Mouse (Mus musculus) cerebellum, adult 11-12 months (tissue): Measurements from ENCODE around the gene Gm49394.
A peak's percentile ranks its signal among the peaks of the same experiment; 100 is the strongest.

Experiments
- DNase-seq: peaks from one replicate; pipeline ENCODE4 v3.0.0; 2022

Gene Gm49394

DNA sequence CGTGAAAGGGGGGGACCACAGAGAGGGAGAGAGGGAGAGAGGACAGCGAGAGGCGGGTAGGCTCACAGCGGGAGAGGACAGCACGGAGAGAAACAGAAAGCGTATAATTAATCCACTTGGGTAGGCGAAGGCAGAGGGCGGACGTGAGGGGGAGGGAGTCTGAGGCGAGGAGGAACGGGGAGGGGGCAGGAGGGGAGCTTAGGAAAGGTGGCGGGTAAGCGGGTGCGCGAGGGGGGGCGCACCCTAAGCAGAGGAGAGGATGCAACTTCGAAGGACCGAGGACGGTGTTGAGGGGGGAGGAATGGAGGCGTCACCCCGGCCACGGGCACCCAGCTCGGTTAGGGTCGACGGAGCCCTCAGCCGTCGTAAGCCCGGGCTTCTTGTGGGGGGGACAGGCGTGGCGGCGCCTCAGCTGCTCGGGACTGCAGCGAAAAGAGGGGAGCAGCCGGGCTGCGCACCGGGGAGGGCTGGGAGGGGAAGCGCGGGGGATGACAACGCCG lies 11.0 kb downstream of the Gm49394 start:
- no peak for DNase-seq

DNA sequence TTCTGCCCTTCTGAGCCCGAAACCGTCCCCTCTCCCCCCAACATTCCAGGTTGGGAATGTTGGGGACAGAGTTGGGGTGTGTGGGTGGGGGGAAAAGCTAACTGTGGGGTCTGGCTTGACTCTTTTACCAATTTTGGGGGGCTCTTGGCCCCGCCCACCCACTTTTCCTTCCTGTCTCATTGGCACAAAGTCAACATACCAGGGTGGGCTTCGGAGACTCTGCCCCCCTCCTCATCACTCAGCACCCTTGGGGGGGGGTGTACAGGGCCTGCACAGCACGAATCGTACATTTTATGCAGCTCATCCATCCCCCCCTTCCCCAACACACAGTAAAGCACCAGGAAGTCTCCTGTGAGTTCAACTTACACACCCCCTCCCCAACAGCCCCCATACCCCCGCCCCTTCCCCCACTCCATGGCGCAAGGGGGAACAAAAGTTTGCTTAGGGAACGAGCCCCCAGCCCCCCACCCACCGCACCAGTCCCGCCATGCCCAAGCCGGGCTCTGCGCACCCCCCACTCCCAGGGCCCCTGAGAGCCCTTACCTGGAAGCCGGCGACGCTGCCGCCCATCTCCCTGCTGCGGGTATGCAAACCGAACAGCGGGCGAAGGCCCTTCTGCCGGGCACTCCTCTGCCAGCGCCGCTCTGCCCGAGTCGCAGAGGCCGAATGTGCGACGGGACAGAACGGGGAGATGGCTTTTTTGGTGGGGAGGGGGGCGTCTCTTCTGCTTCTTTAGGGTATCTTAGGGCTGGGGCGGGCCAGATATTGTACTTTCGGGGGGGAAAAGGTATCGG lies 11.7 kb downstream of the Gm49394 start:
- no peak for DNase-seq

DNA sequence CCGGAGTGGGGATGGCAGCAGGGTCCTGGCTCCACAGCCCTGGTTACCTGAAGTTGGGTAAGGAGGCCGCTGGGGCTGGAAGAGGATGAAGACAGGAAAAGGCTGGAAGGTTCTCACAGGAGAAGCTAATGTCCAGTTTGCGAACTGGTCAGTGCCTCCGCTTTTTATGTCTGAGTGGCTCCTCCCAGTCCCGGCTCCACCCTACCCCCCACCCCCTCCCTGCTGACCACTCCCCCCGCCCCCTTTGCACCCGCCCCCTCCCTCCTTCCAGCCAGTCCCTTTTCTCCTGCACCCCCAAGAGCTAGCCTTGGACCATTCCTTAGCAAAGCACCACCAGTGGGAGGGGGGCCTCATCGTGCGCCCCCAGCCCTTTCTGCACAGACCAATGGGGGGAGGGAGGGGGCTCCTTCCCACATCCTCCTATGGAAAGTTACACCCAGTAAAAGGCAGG lies 12.4 kb downstream of the Gm49394 start:
- DNase-seq: no peak

DNA sequence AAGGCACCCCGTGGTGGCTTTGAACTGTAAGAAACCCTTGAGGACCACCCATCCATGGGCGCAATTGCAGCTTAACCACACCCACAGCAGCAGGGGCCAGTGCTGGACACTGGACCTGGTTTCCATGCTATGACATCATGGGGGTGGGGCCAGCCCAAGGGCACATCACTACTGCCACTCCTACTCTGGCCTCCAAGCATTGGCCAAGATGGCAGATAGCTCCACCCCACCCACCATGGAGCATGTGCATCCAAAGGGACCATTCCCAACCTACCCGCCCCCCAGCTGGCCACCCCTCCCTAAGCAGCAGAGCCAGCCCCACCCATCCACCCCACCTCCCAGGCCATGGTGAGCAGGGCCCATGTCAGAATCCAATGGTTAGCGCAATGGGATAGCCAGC lies 13.7 kb downstream of the Gm49394 start:
- DNase-seq: no peak

DNA sequence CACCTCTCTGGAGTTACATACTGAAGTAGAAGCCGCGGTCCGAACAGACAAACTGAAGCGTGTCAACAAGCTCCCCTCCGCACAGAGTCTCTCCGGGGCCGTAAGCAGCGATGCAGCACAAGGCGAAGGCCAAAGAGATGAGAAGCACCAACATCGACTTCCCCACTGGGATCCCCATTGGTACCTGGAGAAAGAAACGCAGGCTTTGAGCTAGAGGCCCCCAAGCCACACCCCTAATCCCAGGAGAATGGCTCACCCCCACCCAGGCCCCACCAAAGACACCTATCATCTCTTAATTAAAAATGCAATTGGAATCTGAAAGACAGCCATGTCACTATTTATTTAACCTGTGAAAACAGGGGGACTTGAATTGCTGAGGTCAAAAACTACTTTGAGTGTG lies 14.1 kb downstream of the Gm49394 start:
- DNase-seq: no peak

DNA sequence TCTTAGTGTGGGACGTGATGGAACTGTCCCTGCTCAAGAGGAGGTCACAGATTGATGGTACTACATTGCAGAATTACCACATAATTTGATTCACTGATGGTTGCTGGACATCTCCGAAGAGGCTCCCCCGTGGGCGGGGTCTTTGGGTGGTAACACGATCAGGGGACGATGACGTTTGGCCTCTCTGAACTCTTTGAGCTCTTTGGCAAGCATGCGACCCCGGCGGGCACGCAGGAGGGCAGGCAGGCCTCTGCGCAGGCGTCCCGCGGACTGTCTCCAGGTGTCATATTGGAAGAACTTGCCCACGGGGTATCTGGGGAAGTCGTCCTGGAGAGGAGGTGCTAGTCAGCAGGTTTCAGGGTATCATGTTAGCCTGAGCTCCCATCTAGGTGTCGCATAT lies 16.0 kb downstream of the Gm49394 start:
- no peak for DNase-seq

DNA sequence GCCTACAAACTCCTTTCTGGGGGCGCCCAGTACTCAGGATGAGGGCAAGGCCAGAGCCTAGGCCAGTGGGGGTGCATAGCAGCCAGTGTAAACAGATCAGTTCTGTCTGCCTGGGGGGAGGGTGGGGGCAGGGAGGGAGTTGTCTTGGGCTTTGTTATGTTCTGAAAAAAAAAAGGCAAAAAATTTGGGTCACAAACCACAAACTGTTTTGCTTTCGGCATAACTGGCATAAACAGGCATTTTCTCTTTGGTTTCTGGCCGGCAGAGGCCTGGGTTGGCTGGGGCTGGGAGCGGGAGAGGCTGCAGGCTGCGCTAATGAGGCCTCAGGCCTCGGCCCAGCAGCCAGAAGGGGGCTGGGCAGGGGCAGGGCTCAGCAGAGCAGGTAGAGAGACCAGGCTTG lies 23.1 kb downstream of the Gm49394 start:
- DNase-seq: no peak

DNA sequence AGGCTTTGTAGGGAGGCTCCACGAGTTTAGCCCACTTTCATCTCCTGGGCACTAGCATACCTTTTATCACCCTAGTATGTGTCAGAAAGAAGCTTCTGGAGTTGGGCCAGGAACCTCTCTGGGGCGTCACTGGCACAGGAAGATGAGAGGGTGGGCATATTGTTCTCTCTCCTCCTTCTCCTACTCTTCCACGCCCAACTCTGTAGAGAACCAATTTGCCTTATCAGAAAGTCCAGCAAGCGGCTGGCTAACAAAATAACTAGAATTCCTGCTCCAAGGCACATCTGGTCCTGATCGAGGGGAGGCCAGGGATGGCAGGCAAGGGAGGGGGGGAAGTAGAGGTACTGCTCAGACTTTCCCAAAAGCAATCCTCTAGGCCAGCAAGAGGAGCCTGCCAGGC lies 24.7 kb downstream of the Gm49394 start:
- DNase-seq: no peak

DNA sequence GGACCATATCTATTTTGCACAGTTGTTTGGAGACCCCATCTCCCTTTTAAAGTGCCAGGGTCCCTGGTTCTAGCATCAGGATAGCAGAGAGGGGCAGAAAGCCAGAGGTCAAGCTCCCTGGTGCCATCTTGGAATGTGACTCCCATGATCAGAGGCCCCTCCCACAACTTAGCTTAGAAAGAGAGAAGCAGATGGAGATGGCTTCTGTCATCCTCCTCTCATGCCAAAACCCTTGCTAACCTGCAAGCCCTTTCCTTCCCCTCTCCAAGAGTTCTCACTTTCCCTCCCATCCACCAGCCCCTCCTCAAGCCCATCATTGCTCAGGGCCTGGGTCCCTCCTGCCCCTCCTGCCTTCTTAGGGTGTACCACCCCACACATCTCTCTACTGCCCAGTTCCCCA lies 33.6 kb downstream of the Gm49394 start:
- peak; percentile 22 for DNase-seq

DNA sequence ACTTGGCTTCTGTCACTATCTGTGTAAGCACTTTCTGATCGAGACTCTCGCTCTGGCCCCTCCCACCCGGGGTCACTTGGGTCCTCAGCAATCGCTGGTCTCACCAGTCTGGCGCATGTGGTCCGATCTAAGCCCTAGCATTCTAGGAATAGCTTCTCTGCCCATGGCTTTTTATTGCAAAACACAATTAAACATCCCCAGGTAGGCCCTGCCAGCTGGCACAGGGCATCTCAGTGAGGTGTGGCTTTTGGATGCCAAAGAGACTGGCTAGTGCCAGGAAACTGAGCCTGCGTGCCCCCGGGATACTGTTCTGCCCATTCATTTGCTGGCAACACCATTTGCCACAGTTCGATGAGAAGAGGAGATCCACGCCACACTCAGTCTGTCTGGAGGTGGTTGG lies 39.1 kb downstream of the Gm49394 start:
- peak; percentile 83 for DNase-seq

DNA sequence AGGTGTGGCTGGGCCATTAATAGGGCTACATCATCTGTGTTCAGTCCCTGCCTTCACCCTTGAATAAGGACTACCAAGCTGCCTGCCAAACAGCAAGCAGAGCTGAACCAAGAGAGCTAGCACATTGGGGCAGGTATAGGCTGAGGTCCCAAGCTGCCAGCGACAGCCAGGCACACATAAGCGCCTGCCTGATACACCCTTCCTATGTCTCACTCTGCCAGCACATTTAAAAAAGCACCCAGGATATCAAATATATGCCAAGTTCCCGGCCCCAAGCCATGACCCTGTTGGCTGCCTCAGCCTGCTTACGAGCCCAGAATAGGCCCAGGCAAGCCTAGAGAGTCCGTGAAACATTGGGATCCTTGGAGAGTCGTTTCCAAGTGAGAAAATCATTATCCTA lies 39.9 kb downstream of the Gm49394 start:
- no peak for DNase-seq

DNA sequence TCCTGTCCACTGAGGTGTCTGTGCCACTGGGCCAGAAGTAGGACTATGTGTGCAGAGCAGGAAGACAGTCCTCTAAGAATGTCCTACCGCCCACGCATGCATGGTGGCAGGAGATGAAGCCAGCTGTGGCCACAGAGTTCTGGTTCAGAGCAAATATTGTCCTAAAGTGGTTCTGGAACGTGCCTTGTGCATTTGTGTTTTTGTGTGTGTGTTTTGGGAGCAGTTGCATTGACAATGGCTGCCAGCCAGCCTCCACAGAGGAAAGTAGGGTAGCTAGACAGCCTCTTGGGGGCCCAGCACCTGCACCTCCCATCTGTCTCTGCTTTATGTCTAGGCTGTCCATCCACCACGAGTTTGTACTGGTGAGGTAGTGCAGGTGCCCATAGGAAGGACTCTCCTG lies 47.6 kb downstream of the Gm49394 start:
- no peak for DNase-seq

DNA sequence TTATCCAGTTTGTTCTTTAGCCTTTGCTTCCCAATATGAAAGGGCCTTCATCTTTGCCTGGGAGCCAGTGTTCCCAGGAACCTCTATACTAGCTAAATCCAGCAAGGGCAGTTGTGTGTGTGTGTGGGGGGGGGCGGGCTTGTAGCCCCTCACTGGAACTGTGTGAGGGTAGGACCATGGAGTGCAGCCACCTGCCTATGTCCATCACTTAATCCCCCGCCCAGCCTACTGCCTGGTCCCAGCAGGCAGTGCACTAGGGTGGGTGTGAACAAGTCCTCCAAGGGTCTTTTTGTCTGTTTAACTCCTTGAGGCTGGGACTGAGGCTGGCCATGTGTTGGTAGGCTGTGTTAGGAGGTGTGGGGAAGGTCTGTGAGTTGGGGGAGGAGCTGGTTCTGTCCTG lies 56.7 kb downstream of the Gm49394 start:
- DNase-seq: no peak

DNA sequence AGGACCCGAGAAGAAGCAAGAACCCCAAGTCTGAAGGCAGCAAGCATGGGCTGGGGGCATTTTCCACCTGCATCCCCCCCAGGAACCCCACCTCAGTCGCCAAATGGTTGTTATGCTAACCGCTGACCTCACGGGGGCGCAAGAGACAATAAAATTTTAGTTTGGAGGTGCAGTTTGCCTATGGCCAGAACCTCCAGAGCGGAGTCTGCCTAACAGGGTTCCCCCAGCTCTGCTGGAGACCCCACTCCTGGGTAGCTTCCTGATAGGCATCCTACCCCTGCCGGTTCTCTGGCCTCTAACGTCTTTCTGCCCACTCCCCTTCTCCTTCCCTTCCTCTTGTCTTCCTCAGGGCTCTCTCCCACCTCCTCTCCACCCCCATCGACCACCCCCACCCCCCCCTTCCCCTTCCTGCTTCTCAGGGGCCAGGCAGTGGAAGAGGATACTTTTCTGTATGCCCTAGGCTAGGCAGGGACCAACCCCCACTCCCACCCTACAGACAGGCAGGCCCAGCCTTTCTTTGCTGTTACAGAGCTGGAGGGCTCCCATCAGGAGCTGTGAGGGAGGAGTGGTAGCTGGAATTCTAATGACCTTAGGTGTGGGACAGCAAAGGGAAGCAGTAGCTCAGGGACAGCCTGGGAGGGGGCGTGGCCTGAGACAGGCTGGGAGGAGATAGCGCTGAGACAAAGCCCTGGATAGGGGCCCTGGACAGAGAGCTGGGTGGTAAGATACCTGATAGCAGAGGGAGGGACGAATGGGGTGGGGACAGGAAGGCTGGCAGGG lies 58.9 kb downstream of the Gm49394 start:
- DNase-seq: peak; percentile 28

DNA sequence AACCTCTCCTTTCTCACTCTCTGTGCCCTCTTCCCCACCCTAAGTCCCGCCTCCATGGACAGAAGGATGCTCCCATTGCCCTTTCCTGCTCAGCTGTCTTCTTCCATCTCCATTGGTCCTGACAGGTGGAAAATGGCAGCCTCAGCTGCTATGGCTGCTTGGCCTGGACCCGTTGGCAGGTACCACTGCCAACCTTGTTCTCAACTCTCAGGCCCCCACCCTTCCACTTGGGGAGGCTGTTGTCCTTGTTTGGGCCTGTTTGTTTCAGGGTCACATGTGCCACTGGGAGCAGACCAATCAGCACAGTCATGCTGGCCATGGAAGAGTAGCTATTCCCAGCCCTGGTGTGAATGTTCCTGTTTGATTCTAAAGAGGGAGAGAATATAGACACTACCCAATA lies 68.8 kb downstream of the Gm49394 start:
- no peak for DNase-seq
